Mouse (Mus musculus) forebrain, embryonic 11.5 days (tissue): ENCODE results near the gene Spats1. TPM values are rescaled to one million over a fixed set of nuclear protein-coding genes. Genes with fewer than 3 reads are reported as not detected.

Experiments
- ATAC-seq: fragments of 200-750 bp; cut with Nextera tagmentation; replicated peaks from 2 replicates; pipeline ENCODE4 v1.8.0; 2017; ENCODE audit warnings: moderate TSS enrichment; ENCODE audit not compliant: low FRiP score
- DNase-seq: peaks from one replicate; pipeline ENCODE4 v3.0.0-alpha.2; 2017; ENCODE audit warnings: low spot score
- H3K27ac ChIP-seq: fragments of 300-500 bp; sonication (generic); 2 replicates; pipeline ENCODE4 v1.5.1; 2014; ENCODE audit warnings: low read depth, low read length
- H3K27me3 ChIP-seq: fragments of 300-500 bp; sonication (generic); 2 replicates; pipeline ENCODE4 v1.6.1; 2014; ENCODE audit warnings: mild to moderate bottlenecking, low read length, mixed read lengths; ENCODE audit not compliant: control insufficient read depth, insufficient read depth
- H3K36me3 ChIP-seq: fragments of 300-500 bp; sonication (generic); 2 replicates; pipeline ENCODE4 v1.6.1; 2014; ENCODE audit warnings: mild to moderate bottlenecking, low read length, moderate library complexity, mixed read lengths; ENCODE audit not compliant: control insufficient read depth, insufficient read depth
- H3K4me1 ChIP-seq: fragments of 300-500 bp; sonication (generic); replicated peaks from 2 replicates; pipeline ENCODE4 v1.6.1; 2014; ENCODE audit warnings: low read length, mixed read lengths; ENCODE audit not compliant: control insufficient read depth, insufficient read depth
- H3K4me2 ChIP-seq: fragments of 300-500 bp; sonication (generic); 2 replicates; pipeline ENCODE4 v1.6.1; 2014; ENCODE audit warnings: low read depth, mild to moderate bottlenecking, low read length, moderate library complexity, mixed read lengths; ENCODE audit not compliant: severe bottlenecking
- H3K4me3 ChIP-seq: fragments of 300-500 bp; sonication (generic); 2 replicates; pipeline ENCODE4 v1.5.1; 2014; ENCODE audit warnings: low read depth, low read length
- H3K9ac ChIP-seq: fragments of 300-500 bp; sonication (generic); 2 replicates; pipeline ENCODE4 v1.6.1; 2014; ENCODE audit warnings: low read length
- H3K9me3 ChIP-seq: fragments of 300-500 bp; sonication (generic); 2 replicates; pipeline ENCODE4 v1.6.1; 2016; ENCODE audit warnings: low read length, mixed read lengths; ENCODE audit not compliant: control insufficient read depth
- WGBS: fragments of 180-500 bp; shearing (Covaris S2); extraction: QIAGEN DNeasy Blood & Tissue Kit; methylation state at CpG from one replicate; pipeline ENCODE4 v1.1.7; 2014; 5-methylcytosine and 5-hydroxymethylcytosine counted together
- polyA plus RNA-seq: library from polyadenylated mRNA; unstranded; fragments of >200 nt; fragmentation: Nextera tagmentation; extraction: Ambion mirVana; gene quantifications from 2 replicates; pipeline ENCODE4 v1.2.1, GENCODE M21; 2014

Gene Spats1
- polyA plus RNA-seq, 1 experiment from 2014 or later: 1.0 TPM

- H3K36me3 ChIP-seq: no peaks in the 10 kb centered on the region; the same call in 1 of the 2 replicates
- no peak overlapping the region for H3K9ac ChIP-seq
- WGBS: 76% methylated on average over 3 of the region's 3 CpGs
- no peak overlapping the region for H3K4me3 ChIP-seq
- no peaks in the 10 kb centered on the region for H3K27me3 ChIP-seq
- ATAC-seq: no peak
- no peak overlapping the region for H3K4me2 ChIP-seq
- no peak overlapping the region for H3K27ac ChIP-seq
- H3K4me1 ChIP-seq: no peaks in the 10 kb centered on the region
- H3K9me3 ChIP-seq: no peaks in the 10 kb centered on the region
- DNase-seq: no peak
Observed at GRCm38 (mm10) chr17:45397541-45397940, 77.7 kb downstream of the Spats1 start.

GRCm38 (mm10) chr17:45394612-45395011, 80.6 kb downstream of the Spats1 start:
- Histone ChIP-seq H3K4me2 (no peak overlapping the region), H3K27ac (no peak overlapping the region), H3K9ac (no peak overlapping the region), H3K4me3 (no peak overlapping the region), H3K27me3 (no peaks in the 10 kb centered on the region), H3K9me3 (no peaks in the 10 kb centered on the region), H3K4me1 (no peaks in the 10 kb centered on the region), H3K36me3 (peaks cover 4% of the 10 kb centered on the region)
- no peak for DNase-seq
- 86% methylated on average over 9 of the region's 9 CpGs for WGBS
- no peak for ATAC-seq

- WGBS: 87% methylated on average over 3 of the region's 3 CpGs
- Histone ChIP-seq H3K4me2 (no peak overlapping the region), H3K4me3 (no peak overlapping the region), H3K9me3 (no peaks in the 10 kb centered on the region), H3K27me3 (no peaks in the 10 kb centered on the region), H3K9ac (no peak overlapping the region), H3K4me1 (no peaks in the 10 kb centered on the region), H3K36me3 (peaks cover 4% of the 10 kb centered on the region), H3K27ac (no peak overlapping the region)
- no peak for ATAC-seq
- no peak for DNase-seq
Observed at GRCm38 (mm10) chr17:45393765-45394164, 81.5 kb downstream of the Spats1 start.

Other genes with a start within 250 kb of the Spats1 start
- 85.3 and 88.3 TPM in 2 replicates for gene Cdc5l, start 41.7 kb downstream of the Spats1 start, polyA plus RNA-seq
- 24.6 and 25.2 TPM in 2 replicates for gene Aars2, start 31.4 kb upstream of the Spats1 start, polyA plus RNA-seq
- 0.95 and 2.0 TPM in 2 replicates for gene Tcte1, start 48.0 kb upstream of the Spats1 start, polyA plus RNA-seq
- 8.2 and 9.1 TPM in 2 replicates for gene Tmem151b, start 74.3 kb upstream of the Spats1 start, polyA plus RNA-seq
- gene Nfkbie, start 80.3 kb upstream of the Spats1 start, polyA plus RNA-seq: 5.9 and 6.0 TPM in 2 replicates
- 103 and 105 TPM in 2 replicates for gene Slc35b2, start 88.5 kb upstream of the Spats1 start, polyA plus RNA-seq
- gene Hsp90ab1, start 97.9 kb upstream of the Spats1 start, polyA plus RNA-seq: 1,787 and 1,872 TPM in 2 replicates
- 56.7 TPM in 2 replicates for gene Slc29a1, start 124.2 kb upstream of the Spats1 start, polyA plus RNA-seq
- not detected in 2 replicates for gene Mymx, start 126.7 kb upstream of the Spats1 start, polyA plus RNA-seq
- gene Capn11, start 183.9 kb upstream of the Spats1 start, polyA plus RNA-seq: 0.44 and 0.69 TPM in 2 replicates
- gene Mrpl14, start 210.9 kb upstream of the Spats1 start, polyA plus RNA-seq: 107 and 108 TPM in 2 replicates
- gene Tmem63b, start 211.5 kb upstream of the Spats1 start, polyA plus RNA-seq: 49.8 and 54.5 TPM in 2 replicates